Mouse (Mus musculus) natural killer cell, adult 2 months (primary cell): Measurements from ENCODE around the gene Car5b.

Experiments
- DNase-seq, 2 experiments: peaks; one replicate each; pipeline ENCODE4 v3.0.0; 2022; ENCODE audit warnings: low spot score in 2 of 2

Car5b gene

DNA sequence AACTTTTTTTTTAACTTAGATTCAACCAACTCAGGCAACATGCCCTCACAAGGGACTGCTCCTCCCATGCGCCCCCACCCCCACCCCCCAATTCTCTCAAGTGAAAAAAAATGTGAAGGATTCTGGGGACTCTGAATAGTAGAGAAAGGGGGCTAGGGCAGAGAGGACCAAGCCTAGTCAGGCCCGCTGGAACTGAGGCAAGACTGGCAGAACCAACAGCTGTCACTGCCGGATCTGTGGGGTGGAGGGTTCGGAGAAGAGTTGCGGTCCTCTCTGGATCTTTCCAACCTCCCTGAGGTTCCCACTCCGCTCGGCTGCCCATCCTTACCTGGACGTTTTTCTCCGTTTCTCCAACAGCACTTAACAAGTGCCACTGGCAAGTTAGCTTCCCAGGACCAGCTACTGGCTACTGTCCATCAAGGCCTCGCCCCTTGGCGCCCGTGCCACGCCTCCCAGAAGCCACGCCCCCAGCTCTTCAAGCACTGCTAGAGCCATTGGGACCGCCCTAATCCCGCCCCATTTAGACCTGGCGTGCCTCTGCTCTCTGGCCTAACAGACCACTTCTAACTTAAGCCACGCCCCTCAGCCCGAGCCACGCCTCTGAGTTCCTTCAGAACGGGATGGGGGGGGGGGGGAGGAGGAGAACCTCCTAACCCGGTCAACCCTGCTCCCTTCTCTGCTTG, at the start of gene Car5b:
TSS of gene Car5b (minus strand) at position 391 of the 683 bp plus-strand sequence.
- peak; percentile 82 to 89 for DNase-seq

DNA sequence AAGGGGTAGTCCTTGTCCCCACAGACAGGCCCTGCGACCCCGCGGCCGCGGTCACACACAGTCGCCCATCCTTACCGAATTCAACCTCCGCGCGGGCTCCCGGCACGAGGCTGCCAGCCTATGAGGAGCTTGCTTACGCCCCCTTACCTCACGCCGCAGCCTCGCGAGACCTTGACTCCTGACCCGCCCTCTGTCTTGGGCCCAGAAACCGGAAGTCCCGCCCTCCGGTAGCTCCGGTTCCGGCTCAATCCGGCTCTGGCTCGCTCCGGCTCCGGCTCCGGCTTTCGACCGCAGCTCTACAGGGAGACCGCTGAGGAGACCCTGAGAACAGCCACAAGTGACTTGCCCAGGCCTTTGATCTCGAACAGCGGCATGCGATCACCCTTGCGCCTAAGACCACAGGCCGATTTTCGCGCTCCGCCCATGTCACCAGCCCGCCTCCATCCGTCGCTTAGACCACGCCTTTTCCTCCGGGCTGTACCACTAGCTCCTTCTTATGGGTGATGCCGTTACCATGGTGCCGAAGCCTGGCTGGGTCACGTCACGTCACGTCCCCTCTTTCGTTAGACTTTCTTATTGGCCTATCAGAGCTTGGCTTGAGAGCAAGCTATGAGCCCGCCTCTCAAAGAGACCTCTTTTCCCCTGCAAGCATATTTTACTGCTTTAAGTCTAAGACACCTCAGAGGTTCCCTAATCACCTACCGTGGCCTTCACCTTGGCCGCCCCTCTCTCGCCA, 48.4 kb upstream of the Car5b start, which contains the start of gene Siah1b:
TSS of gene Siah1b (minus strand) at position 454 of the 736 bp plus-strand sequence.
- peak; percentile 92 to 93 for DNase-seq

DNA sequence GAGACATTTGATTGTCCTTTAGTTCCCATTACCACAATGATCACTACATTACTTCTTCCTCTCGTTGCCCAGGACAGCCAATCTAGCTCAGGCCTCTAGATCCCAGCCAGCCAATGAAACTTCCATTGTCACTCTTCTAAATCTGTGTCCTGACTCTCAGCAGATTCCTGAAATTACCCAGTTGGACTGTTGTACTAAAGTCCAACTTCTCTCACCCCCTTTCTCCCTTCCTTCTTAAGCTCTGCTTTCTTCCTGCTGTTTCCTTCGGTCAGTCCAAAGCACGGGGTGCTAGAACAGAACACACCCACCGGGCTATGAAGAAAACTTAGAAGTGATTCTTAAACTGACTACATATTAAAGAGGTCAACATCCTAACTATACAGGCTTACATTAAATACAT, 41.2 kb upstream of the Car5b start:
- DNase-seq = no peak

DNA sequence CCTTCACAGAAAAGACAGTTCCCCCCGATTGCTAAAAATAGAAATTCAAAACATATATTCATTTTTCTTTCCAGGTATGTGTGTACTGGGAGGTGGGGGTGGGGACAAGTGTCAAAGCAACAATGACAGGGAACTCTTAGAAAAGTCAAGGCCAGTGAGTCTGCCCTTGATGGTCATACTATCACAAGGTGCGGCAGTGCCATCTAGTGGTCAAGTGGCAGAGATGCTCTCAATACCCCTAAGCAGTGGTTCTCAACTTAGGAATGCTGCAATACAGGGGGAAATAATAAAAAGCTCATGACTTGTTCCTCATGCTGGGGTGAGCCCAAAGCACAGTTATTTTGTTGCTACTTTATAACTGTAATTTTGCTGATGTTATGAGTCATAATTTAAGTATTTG, 38.4 kb upstream of the Car5b start:
- peak; percentile 55 to 61 for DNase-seq

DNA sequence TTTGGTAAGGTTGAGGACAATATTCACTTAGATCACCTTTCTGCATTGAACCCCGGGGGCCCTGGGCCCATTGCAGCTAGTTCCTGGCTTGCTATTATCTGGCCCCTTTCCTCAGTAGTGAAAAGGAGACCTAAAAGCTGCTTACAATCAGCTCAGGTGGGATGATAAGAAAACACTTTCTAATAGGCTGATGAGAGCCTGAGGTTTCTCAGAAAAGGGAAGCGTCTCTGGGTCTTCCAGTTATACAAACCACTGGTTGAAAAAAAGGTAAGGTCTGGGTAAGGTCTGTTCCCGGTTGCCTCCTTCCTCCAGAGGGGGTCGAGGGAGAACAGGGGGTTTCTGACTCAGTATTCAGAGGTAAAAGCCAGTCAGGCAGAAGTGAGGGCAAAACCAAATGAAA, 31.3 kb upstream of the Car5b start:
- DNase-seq = no peak

DNA sequence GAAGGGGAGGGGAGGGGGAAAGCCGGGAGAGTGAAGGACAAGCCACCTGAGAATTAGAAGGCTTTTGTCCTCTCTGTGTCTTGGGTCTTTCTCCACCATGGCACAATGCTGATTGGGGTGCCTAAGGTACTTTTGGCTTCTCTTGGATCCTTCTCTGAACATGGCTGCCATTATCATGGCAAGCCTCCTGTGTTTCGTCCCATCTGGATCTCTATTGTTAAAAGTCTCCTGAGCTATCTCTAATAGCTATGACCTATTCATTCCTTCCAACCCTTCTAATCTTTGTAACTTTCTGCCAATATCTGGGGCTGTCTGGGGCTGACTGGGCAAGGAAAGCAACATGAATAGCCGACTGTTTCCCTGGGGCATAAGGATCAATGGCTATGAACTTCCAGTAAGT, 30.7 kb upstream of the Car5b start:
- no peak for DNase-seq

DNA sequence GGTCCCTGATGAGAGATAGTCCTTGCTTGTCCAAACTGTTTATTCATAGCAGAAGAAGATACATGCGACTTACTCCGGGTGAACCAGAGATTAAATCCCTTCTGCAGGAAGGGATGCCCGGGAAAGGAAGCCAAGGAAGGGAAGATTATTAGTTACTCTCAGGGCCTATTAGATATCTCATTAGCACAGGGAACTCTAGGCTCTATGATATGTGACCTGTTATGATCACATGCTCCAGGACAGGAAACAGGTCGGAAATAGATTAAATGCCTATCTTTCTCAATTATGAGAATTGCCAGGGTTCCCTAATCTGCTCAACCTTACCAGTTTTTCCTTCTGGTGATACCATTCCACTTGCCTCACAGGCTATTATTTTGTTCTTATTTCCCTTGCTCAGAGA, 27.9 kb upstream of the Car5b start:
- DNase-seq = no peak

DNA sequence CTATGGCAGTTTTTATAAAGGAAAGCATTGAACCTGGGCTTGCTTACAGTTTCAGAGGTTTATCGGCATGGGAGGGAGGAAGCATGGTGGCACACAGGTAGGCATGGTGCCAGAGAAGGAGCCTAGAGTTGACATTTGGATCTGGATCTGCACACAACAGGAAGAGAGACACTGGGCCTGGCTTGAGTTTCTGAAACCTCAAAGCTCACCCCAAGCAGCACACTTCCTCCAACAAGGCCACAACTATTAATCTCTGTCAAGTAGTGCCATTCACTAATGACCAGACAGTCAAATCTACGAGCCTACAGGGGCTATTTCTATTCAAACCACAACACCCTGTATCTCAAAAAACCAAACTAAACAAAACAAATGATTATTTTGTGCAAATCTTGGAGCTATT, 18.9 kb upstream of the Car5b start:
- no peak for DNase-seq

DNA sequence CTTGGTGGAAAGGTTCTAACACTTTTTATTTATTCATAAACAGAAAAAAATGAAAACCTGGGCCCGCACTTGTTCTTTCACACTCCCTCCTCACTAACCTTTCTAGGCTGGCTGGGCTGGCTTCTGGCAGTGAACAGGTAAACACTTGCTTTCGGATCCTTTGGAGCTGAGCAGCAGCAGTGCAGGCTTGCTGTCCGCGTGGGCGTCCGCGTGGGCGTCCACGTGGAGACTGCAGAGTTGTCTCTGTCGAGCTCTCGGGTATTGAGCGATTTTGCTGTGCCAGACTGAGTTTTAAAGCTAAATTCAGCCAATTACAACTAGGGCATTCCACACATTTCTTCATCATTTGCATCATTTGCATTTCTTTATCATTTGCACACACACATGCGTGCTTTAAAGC, 14.3 kb upstream of the Car5b start:
- no peak for DNase-seq

DNA sequence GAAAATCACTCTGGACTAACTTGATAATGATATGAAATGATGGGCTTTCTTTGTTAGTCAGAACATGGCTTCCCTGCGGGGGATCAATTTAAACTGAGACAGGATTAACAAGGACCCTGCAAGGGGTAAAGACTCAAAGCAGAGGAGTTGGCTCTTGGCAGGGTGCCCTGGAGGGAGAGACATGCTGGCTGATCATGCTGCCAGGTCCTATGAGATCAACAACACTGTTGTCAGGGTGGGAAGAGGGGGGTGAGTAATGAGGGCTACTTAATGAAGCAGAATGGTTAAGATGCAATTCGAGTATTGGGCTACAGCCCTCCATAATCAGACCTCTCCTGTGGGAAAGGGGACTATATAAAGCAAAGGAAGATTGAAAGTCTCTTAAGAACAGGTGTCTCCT, 11.1 kb upstream of the Car5b start:
- DNase-seq = no peak

DNA sequence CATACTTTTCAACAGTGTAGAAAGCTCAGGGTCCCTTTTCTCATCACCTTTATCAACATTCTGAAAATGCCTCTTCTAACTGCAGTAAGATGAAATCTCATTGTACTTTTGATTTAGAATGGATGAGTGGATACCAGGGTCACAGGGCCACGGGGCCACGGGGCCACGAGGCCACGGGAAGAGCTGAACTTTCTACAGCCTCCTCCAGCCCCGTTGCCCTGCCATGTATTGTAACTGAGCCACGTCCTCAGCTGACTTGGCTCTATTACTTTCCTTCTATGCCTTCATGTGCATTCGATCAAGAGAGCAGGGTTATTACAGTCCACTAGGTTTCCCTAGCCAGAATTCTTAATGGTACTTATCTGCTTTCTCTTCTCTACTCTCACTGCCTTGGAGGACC, 8.1 kb upstream of the Car5b start:
- DNase-seq = no peak

DNA sequence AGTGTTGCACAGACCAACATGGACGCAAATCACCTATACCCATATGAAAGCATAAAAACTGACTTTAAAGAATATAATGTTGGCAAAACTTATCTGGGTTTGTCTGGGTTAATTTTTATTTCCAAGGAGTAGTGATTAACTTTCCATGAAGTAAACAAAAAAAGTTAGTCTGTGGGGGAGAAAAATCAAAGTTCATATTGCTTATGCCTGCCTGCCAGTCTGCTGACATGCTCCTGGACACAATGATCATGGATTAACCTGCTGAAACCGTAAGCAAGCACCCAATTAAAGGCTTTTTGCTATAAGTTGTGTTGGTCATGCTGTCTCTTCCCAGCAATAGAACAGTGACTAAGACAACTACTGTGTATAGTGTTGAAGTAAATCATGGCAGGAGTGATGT, 7.6 kb upstream of the Car5b start:
- no peak for DNase-seq

DNA sequence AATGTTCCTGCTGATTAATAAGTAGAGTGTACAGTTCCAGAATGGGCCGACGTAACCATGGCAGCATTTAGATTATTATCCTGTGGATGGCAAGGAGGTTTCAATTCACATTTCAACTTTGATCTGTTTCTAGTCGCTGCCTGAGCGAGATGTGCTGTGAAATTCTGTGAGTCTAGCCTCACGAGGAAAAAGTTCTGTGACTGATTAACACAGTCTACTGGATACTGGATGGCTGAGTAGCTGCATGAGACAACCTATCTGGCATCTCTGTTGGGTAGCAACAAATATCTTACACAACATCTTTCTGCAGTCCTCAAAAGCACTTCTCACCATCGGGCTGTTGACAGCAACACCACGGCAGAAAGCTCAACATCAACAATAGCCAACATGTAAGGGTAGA, 4.7 kb upstream of the Car5b start:
- no peak for DNase-seq

DNA sequence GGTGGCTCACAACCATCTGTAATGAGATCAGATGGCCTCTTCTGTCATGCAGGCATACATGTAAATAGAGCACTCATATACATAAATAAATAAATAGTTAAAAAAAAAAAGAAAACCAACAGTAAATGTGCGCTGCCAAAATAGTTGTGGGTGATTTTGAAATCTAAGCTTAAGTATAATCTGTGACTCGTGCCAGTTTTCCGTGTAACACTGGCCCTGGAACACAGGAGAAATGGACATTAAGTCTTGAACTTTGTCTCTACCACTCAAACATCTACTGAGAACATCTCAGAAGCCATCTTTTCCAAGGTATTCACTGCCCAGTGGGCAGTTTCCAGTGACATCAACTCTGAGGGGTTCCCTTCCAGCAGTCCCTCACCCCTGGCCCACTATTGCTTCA, 12.2 kb downstream of the Car5b start:
- no peak for DNase-seq

DNA sequence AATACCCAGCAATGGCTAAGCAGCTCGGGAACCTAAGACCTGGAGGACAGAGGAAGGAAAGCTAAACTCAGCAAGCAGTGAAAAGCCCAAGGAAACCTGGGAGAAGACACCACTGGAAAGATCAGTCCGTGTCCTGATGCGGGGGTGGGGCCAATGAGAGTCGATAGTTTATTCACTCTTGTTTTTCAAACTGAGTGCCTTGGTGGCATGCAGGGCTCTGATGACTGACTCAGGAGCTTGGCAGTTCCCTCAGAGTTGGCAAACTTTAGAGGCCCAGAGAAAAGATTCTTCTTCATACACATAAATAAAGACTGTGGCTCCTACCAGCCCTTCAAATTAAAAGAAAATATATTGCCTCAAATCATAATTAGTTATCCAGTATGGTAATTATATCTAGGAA, 12.8 kb downstream of the Car5b start:
- no peak for DNase-seq

DNA sequence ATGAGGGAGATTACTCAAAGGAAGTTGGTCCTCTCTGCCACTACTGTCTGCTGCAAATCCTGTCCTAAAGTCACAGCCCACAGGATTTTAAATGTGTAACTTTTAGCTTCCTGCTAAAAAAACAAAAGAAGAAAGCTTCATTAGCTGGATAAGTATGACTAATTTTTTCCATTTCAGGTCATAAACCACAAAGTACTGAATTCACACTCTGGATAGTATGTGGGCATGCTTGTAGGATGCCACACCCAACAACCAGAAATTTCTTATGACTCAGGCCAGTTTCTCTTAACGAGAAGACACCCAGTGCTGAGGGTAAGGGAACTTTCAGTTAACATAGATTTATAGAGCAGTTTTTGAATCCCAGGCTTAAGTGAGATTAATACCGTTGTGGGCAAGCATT, 14.5 kb downstream of the Car5b start:
- DNase-seq = peak; percentile 3 to 54

DNA sequence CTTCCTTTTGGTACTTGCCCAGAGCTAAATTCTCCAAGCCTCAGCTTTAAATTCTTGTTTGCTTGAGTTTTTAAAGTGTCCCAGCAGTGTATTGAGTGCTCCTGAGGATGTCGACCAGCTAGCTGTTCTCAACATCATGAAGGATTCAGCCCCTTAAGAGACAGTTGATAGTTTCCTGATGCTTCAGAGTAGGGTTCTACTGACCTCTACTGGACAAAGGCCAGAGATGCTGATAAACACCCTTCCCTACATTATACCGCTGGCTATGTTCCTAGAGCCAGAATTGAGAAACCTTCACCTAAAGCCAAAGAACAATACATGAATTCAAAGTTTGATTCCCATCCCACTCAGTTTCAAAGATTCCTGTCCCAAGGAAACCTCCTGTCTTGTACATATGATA, 23.0 kb downstream of the Car5b start:
- no peak for DNase-seq

DNA sequence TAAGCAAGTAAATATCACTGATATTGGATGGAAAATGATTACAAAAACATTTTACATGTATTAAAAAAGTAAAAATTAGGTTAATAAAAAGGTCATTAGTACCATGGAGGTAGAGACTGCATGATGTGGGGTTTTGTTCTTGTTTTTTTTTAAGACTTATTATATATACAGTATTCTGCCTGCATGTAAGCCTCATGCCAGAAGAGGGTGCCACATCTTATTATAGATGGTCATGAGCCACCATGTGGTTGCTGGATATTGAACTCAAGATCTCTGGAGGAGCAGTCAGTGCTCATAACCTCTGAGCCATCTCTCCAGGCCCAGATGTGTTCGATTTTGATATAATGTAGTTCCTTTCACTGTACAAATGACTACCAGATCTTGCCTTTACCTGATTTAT, 27.9 kb downstream of the Car5b start:
- no peak for DNase-seq

DNA sequence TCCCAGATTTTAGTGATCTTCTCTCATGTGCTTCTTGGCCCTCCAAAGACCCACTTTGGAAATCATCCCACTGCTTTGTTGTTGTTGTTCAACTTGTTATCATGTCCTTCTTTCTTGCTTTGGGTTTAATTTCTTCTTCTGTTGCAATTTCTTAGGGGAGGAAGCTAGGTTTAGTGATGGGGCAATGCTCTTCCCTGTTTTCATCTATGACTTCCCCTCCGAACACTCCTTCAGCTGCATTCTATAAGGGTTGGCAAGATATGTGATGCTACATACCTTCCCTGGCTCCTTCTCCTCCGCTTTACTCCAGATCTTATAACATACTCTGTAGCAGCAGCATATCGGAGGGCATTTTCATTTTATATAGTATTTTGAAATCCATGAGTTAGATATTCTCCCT, 31.0 kb downstream of the Car5b start:
- no peak for DNase-seq

DNA sequence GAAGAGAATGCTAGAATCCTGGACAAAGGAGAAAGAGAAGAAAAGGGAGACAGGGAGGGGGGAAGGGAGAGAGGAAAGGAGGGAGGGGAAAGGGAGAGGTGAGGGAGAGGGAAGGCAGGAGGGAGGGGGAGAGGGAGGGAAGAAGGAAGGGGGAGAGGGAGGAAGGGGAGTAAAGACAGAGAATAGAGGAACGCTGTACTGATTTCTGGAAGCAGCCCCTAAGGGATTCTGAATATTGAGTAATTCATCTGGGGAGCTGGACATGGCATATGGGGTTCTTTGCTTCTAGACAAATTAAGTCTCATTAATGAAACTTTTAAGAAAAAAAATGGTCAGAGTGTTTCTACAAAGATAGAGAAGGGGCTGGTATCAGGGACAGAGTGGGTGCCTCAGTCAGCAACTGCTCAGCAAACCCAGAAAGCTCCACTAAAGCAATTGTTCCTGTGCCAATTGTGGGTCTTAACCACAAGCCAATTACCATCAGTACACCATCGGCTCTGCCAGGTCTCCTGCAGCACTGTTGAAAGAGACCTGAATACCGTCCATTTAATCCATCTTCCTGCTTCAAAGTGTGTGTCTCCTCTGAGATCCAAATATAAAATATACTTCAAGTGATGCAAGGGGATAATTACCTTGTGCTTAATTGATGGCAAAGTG, 40.0 kb downstream of the Car5b start:
- DNase-seq = no peak

DNA sequence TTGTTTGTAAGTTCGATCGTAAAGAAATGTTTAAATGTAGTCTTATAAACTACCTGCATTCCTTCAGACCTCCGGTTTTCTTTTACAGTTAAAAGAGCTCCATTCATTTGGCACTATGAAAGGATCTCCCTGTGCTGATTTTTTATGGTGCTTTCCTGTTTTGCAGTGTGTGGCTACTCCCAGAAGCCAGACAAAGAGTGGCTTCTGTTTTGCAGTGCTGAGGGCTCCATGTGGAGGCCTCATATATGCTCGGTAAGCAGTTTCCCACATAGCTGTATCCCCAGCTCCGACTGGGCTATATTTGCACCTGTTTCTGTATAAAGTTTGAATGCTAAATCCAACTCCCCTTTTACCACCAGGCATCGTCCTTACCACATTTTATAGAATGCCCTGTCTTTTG, 45.7 kb downstream of the Car5b start:
- DNase-seq = no peak

DNA sequence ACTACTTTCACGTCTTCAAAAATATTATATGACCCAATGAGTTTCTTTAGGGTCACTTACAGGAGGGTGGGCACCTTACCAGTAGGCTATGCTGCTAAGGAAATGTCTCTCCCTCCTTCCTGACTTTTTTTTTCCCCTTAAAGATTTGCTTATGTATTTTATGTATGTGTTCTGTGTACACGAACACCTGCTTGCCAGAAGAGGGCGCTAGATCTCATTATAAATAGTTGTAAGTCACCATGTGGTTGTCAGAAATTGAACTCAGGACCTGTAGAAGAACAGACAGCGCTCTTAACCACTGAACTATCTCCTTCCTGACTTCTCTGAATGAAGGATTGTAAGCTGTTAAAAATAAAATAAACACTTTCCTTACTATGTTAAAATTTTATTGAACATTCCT, 46.3 kb downstream of the Car5b start:
- no peak for DNase-seq

DNA sequence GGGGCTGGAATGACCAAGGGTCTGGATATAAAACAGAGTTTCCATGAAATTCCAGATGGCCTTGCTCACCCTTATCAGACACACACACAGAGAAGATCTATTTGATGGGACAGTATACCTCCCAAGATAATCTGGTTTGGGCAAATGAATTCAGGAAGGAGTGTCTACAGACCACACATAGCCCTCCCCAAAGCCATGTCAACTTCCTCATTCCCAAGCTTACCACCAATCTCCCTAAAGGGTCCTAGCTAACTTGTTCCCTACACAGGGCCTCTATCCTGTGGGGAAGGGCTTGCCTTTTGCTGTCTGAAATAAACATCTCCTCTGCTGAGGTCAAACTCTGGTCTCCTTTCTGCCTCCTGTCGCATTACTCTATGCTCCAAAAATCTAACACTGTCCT, 46.7 kb downstream of the Car5b start:
- no peak for DNase-seq
